Mouse (Mus musculus): ENCODE results near the gene Rara.
"Not testable (repeated sequence)": the region's sequence is repeated elsewhere in the genome, so short reads cannot be mapped to it uniquely, and the experiment has no call there.

The Rara gene

DNA sequence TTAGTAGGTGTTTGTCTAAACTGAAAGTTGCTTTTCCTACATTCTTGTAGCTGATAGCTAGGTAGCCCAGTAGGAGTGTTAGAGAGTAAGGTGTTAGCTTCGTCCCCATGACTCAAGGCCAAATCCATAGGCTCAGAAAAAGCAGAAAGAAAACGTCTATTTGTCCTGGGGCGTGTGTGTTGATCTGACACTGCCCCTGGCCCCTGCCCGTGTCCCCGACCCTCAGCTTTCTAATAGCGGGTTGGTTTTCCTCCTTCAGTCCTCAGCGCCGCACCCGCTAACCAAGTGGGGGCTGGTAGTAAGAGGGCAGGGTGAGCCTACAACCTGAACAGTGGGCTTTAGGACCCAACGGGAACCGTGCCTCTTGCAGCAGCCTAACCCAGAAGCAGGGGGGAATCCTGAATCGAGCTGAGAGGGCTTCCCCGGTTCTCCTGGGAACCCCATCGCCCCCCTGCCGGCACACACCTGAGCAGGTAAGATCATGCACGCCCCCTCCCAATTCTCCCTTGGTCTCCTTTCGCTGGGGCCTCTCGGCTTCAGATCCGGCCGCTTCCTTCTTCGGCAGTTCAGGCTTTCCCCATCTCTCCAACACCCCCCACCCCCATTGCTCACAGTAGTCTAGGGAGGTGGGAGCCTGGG is at the start of gene Rara:
Gene Rara (plus strand): TSS at position 381 of the 639 bp plus-strand sequence.
- peak; percentile 27 for DNase-seq (ENCODE audit: low spot score)

DNA sequence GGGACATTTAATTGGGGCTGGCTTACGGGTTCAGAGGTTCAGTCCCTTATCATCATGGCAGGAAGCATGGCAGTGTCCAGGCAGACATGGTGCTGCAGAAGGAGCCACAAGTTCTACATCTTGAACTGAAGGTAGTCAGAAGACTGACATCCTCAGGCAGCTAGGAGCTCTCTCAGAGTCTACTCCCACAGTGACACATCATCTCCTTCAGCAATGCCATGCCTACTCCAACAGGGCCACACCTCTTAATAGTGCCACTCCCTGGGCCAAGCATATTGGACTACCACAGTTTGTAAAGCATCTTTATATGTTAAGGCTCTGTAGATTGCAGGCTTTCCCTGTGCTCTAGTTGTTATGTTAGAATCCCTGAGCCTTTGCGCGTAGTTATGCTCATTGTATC is 39.9 kb upstream of the Rara start:
- DNase-seq (ENCODE audit: low spot score), result no peak

DNA sequence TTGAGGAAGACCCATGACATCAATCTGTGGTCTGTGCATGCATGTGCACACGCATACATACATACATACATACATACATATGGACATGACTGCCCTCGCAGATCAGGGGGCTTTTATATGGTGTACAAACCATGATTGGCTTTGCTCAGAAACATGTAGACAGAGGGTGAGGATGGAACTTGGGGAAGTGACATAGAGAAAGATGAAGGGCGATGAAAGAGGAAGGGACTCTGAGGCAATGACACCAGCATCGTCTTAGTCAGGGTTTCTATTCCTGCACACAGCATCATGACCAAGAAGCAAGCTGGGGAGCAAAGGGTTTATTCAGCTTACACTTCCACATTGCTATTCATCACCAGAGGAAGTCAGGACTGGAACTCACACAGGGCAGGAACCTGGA is 38.5 kb upstream of the Rara start:
- DNase-seq (ENCODE audit: low spot score), result no peak

GRCm38 (mm10) chr11:98889977-98890376 is 37.6 kb upstream of the Rara start:
- no peak for DNase-seq (ENCODE audit: low spot score)

DNA sequence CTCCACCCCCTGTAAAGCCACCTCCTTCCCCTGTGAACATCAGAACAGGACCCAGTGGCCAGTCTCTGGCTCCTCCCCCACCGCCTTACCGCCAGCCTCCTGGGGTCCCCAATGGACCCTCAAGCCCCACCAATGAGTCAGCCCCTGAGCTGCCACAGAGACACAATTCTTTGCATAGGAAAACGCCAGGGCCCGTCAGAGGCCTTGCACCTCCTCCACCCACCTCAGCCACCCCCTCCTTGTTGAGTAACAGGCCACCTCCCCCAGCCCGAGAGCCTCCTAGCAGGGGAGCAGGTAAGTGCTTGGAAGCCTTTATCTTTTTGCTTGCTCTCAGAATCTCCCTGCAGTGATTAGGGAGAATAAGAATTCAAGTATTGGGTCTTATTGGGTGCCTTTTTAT is 35.2 kb upstream of the Rara start:
- no peak for DNase-seq (ENCODE audit: low spot score)

DNA sequence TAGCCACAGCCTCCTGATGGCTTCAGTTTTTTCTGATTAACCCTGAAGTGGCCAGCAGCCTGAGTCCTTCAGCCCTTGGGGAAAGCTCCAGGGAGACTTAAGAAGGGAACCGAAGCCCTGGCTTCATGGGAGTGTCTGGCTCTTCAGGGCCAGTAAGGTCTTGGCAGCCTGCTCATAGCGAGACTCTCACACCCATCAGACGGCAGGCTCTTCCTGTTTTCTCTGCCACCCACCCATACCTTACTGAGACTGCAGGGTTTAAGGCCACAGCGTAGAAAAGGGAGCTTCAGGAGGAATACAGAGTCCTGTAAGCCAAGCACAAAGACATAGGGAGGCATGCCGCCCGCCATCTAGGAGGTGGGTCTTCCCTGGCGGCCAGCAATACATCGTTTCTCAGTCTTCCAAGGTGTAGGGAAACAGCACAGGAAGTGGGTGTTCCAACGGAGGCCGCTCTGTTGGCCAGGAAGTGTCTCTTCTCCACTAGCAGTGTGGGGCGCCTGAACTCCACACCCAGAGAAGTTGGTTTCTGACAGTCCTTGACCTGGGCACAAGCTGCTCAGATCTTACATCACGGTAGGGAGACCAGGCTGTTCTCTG is 27.0 kb upstream of the Rara start:
- DNase-seq (ENCODE audit: low spot score), result no peak

DNA sequence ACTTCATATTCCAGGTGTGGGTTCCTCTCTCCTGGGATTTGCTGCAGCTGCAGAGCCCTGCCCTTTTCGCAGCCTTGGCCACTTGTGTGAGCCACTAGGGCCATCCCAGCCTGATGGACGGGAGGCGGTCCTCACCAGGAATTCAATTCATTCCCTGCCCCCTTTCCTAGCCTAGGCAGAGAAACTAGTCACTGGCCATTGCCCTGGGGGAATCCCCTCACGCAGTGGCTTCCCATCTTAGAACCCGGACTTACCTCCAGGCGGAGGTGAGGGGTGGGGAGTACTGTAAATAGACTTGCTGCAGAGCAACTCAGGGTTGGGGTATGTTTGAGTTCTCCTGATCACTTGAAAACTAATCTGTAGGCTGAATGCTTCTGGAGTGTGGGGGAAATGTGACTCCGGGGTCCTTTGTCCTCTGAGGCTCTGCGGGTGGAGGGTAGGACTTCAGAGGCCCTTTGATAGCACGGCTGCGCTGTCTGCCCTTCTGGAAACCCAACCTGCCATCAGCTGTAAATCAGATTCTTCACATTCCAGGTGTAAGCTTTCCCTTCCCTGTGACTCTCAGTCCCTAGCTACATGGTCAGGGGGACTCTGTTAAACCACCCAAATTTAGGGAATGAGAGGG is 24.9 kb upstream of the Rara start:
- no peak for DNase-seq (ENCODE audit: low spot score)

DNA sequence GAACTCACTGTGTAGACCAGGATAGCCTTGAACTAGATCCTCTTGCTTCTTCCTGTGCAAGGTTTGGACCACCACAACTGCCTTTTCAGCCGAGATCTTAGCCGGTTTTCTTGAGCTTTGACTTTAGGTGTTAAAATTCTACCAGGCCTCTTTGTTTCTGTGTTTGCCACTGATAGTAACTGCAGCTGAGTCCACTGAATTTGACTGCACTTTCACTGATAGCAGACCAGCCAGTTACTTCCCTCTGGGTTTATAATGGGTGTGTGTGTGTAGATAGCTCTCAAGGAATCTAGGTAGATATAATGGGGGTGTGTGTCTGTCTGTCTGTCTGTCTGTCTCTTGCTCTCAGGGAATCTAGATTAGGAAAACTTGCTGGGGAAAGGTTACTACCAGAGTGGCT is 23.0 kb upstream of the Rara start:
- no peak for DNase-seq (ENCODE audit: low spot score)

DNA sequence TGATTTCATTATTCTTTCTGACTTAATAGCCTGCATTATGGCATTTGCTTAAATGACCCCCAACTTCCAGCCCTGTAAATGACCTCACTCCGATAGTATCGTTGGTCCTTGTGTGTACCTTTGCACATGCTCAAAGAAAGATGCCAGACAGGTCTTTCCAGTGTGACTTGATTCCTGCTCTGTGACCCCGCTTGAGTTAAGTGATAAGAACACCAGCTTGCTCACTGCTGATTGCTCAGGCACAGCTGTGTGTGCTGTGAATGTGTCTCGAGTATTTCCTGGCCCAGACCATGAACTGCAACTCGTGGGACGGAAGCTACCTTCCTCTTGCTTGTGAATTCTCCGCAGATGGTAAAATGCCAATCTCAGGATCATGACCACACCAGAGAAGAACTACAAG is 22.6 kb upstream of the Rara start:
- no peak for DNase-seq (ENCODE audit: low spot score)

DNA sequence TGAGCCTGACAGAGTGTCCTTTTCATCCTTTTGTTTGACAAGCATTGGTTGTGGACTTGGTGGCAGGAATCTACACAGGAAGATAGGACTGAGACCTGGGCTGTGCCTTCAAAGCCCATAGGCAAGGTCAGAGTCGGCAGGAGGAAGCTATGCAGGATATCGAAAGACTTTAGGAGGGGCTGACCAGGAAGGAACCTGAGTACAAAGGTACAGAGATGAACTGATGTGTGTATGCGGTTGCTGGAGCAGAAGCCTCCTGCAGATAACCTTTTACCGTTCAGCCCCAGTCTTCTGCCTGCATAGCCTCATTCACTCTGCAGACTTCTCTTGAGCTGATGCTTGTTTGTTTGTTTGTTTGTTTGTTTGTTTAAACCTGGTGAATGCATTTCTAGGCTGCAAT is 22.0 kb upstream of the Rara start:
- DNase-seq (ENCODE audit: low spot score), result no peak

GRCm38 (mm10) chr11:98907063-98907436 is 20.6 kb upstream of the Rara start:
- DNase-seq (ENCODE audit: low spot score), result no peak

- DNase-seq (ENCODE audit: low spot score), result peak; percentile 94
These were observed 20.0 kb upstream of the Rara start, which contains the start of gene Cdc6 for GRCm38 (mm10) chr11:98907437-98908173. Gene Cdc6, plus strand, starts transcription at chr11:98907801.

DNA sequence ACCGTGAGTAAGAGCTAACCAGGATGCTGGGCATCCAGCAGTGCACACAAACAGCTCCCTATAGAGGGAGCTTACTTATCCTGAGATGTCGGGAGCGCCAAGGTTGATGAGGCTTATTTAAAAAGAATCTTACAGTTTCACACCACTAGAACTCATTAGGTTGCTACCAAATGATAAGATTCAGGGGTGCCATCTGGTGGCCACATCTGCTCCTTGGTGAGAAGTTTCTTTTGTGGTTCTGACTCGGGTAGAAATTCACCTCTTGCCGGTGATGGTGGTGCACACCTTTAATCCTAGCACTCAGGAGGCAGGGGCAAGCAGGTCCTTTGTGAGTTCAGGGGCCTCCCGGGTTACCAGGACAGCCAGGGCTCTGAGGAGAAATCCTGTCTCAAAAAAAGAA is 18.0 kb upstream of the Rara start:
- peak; percentile 62 for DNase-seq (ENCODE audit: low spot score)

DNA sequence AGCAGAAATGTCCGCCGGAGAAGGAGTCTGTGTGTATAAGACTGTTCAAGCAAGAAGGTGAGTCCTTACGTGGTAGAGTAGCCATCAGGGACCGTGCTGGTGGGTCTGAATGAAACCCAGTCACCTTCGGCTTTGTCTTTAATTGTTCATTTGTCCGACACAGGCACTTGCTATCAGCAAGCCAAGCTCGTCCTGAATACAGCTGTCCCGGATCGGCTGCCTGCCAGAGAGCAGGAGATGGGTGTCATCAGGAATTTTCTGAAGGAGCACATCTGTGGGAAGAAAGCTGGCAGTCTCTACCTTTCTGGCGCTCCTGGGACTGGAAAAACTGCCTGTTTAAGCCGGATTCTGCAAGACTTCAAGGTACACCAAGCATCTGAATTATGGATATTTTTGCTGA is 17.2 kb upstream of the Rara start:
- no peak for DNase-seq (ENCODE audit: low spot score)

DNA sequence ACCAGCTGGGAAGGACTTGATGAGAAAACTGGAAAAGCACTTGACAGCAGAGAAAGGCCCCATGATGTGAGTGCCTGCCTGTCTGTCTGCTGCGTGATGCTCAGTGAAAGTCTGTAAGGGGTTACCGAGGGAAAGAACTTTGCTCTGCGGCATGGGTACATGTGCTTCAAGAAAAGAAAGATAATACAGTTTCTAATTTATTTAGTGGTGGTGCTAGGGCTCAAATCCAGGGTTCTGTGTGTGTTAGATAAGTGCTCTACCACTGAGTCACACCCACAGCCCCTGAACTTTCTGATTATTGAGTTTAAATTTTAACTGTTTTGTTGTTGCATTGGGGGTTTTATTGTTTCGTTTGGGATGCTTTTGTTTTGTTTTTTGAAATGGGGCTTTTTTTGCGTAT is 16.1 kb upstream of the Rara start:
- DNase-seq (ENCODE audit: low spot score), result no peak

- DNase-seq (ENCODE audit: low spot score), result no peak
These were observed 13.4 kb upstream of the Rara start for GRCm38 (mm10) chr11:98914196-98914595.

DNA sequence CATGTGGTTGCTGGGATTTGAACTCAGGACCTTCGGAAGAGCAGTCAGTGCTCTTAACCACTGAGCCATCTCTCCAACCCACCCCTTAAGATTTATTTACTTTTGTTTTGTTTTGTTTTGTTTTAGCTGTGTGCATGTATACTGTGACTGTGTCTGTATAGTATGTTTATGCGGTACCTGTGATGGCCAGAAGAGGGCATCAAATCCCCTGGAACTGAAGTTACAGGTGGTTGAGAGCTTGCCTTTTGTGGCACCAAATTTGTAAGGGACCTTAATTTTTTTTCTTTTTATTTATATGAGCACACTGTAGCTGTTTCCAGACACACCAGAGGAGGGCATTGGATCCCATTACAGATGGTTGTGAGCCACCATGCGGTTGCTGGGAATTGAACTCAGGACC is 11.2 kb upstream of the Rara start:
- not testable (repeated sequence) for DNase-seq (ENCODE audit: low spot score)

DNA sequence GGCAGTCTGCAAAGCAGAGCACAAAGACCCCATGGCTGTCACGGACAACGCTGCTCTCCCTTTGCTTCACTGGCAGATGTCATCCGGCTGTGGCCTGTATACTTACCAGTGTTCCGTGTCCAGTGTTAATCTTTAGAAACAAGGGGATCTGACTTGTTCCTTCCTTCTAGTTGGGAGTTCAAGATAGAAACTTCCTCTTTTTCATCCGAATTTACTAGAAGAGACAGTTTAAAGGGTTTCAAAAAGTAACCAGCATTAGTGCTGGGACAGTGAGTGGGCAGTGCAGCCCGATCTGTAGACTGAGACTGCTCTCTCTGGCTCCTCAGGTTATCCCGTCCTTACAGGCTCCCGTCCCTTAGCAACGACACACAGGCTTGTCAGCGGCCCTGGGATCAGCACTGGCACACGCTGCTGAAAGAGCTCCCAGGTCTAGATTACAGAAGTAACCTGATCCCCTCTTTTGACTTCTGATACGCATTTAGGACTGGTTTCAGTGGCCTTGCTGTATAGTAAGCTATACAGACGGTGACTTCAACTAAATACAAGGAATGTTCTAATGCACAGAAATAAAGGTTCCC is 10.1 kb upstream of the Rara start:
- no peak for DNase-seq (ENCODE audit: low spot score)

- DNase-seq (ENCODE audit: low spot score), result no peak
These were observed 9.4 kb upstream of the Rara start for GRCm38 (mm10) chr11:98918231-98918630.

GRCm38 (mm10) chr11:98919009-98919408 is 8.6 kb upstream of the Rara start:
- DNase-seq (ENCODE audit: low spot score), result no peak

- DNase-seq (ENCODE audit: low spot score), result peak; percentile 50
These were observed 5.8 kb upstream of the Rara start for GRCm38 (mm10) chr11:98921813-98922212.

- DNase-seq (ENCODE audit: low spot score), result peak; percentile 66
These were observed 5.3 kb upstream of the Rara start for GRCm38 (mm10) chr11:98922307-98922706.
